Mouse (Mus musculus): ENCODE data around the gene Fscb. TPM values are rescaled to one million over a fixed set of nuclear protein-coding genes. Genes with fewer than 3 reads are reported as not detected.

Fscb gene
- polyA plus RNA-seq (2014; fragmentation: Nextera tagmentation; extraction: Ambion mirVana), result not detected in 2 replicates

DNA sequence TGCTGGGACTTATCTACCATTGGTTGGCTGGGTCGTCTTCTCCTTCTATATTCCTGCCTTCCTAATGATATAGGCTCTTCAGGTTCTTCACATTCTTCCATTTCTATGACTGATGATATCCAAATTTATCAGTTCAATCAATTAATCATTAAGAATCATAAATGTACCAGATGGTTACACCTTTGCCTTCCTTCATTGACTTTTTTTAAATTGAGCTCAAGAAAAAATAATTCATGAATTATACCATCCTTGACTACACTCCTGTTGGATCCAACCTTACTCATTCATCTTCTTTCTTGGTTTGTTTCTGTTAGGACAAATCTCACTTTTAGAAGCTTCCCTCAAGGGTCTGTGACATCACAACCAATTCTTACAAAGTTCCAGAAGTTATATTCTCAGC, at the start of gene Fscb:
Fscb (minus strand) TSS at position 101 of the 400 bp plus-strand sequence.
- Histone ChIP-seq H3K36me3 (ENCODE audit: control insufficient read depth, insufficient read depth, low read length) (no peaks in the 10 kb centered on the region), H3K4me1 (ENCODE audit: control insufficient read depth, insufficient read depth, low read length) (no peaks in the 10 kb centered on the region), H3K27me3 (replicated peaks; ENCODE audit: control insufficient read depth, insufficient read depth, low read length) (no peaks in the 10 kb centered on the region), H3K27ac (replicated peaks; ENCODE audit: low read depth, low read length) (no peak within 1 kb of the TSS), H3K9ac (ENCODE audit: low read depth, low read length) (no peak within 1 kb of the TSS), H3K4me3 (ENCODE audit: low read depth, low read length) (no peak within 1 kb of the TSS), H3K9me3 (ENCODE audit: control insufficient read depth, low read length) (no peaks in the 10 kb centered on the region), H3K4me2 (ENCODE audit: low read depth, low read length) (no peak within 1 kb of the TSS)
- WGBS, result 71% methylated on average over 1 of the region's 1 CpGs
- DNase-seq (ENCODE audit: low spot score) (no peak), ATAC-seq (ENCODE audit: low read depth) (no peak)

DNA sequence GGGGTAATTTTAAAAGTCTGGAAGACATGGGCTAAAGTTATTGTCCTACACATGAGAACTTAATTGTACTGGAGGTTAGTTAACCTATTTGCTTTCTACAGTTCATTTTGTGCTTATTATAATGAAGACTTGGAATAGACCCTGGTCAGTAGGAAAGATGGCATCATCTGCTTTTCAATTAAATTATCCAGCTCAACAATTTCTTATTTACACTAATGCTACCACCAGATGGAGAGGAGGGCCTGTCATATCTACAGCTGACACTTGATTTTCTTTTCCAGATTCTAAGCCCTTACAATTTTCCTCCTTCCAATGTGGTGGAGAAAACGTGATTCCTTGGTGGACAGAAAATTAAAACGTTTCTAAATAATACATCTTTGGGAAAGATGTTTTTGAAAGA, 42.3 kb upstream of the Fscb start:
- ATAC-seq (ENCODE audit: low read depth) (no peak), DNase-seq (ENCODE audit: low spot score) (no peak)
- Histone ChIP-seq H3K9me3 (ENCODE audit: control insufficient read depth, low read length) (no peaks in the 10 kb centered on the region), H3K4me1 (ENCODE audit: control insufficient read depth, insufficient read depth, low read length) (no peaks in the 10 kb centered on the region), H3K27me3 (replicated peaks; ENCODE audit: control insufficient read depth, insufficient read depth, low read length) (no peaks in the 10 kb centered on the region), H3K4me2 (ENCODE audit: low read depth, low read length) (no peak overlapping the region), H3K27ac (replicated peaks; ENCODE audit: low read depth, low read length) (no peak overlapping the region), H3K4me3 (ENCODE audit: low read depth, low read length) (no peak overlapping the region), H3K36me3 (ENCODE audit: control insufficient read depth, insufficient read depth, low read length) (no peaks in the 10 kb centered on the region), H3K9ac (ENCODE audit: low read depth, low read length) (no peak overlapping the region)
- 61% methylated on average over 2 of the region's 2 CpGs for WGBS

DNA sequence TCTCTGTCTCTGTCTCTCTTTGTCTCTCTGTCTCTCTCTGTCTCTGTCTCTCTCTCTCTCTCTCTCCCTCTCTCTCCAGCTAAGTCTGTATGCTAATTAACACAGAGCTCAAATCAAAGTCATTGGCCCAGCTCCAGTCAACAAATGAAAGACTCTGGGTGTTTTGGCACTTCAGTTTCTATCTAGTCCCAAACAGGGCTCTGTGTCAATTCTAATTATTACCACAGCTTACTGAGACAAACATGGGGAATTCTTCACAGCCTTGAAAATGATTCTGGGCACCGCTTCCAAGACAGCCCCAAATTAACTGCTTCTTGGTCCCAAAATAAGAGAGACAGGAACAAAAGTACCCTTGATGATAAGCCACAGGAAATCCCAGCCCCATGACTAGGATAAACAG, 38.9 kb upstream of the Fscb start:
- 55% methylated on average over 1 of the region's 1 CpGs for WGBS
- Histone ChIP-seq H3K4me2 (ENCODE audit: low read depth, low read length) (no peak overlapping the region), H3K4me1 (ENCODE audit: control insufficient read depth, insufficient read depth, low read length) (no peaks in the 10 kb centered on the region), H3K4me3 (ENCODE audit: low read depth, low read length) (no peak overlapping the region), H3K27me3 (replicated peaks; ENCODE audit: control insufficient read depth, insufficient read depth, low read length) (no peaks in the 10 kb centered on the region), H3K36me3 (ENCODE audit: control insufficient read depth, insufficient read depth, low read length) (no peaks in the 10 kb centered on the region), H3K9ac (ENCODE audit: low read depth, low read length) (no peak overlapping the region), H3K9me3 (ENCODE audit: control insufficient read depth, low read length) (no peaks in the 10 kb centered on the region), H3K27ac (replicated peaks; ENCODE audit: low read depth, low read length) (no peak overlapping the region)
- DNase-seq (ENCODE audit: low spot score) (no peak), ATAC-seq (ENCODE audit: low read depth) (no peak)

DNA sequence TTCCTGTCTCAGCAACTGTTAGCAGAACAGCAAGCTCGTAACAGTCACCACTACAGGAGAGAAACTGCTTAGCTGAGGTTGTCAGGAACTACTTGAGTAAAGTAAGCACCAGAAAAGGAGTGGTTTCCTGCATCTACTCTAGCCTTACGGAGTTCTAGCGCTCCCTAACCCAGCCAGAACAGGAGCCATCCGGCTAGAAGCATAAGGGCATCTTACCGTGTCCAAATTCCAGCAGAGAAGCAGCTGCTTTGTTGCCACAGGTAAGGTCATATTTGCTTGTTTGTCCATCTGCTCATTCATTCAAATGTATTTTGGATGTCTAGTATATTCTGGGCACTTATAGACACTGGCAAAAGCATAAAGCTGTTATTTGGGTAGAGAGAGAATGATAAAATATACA, 23.2 kb upstream of the Fscb start:
- Histone ChIP-seq H3K27me3 (replicated peaks; ENCODE audit: control insufficient read depth, insufficient read depth, low read length) (no peaks in the 10 kb centered on the region), H3K27ac (replicated peaks; ENCODE audit: low read depth, low read length) (no peak overlapping the region), H3K9ac (ENCODE audit: low read depth, low read length) (no peak overlapping the region), H3K9me3 (ENCODE audit: control insufficient read depth, low read length) (no peaks in the 10 kb centered on the region), H3K4me2 (ENCODE audit: low read depth, low read length) (no peak overlapping the region), H3K4me3 (ENCODE audit: low read depth, low read length) (no peak overlapping the region), H3K4me1 (ENCODE audit: control insufficient read depth, insufficient read depth, low read length) (no peaks in the 10 kb centered on the region), H3K36me3 (ENCODE audit: control insufficient read depth, insufficient read depth, low read length) (no peaks in the 10 kb centered on the region)
- no peak for DNase-seq (ENCODE audit: low spot score)
- ATAC-seq (ENCODE audit: low read depth), result no peak
- WGBS, result 76% methylated on average over 5 of the region's 5 CpGs

DNA sequence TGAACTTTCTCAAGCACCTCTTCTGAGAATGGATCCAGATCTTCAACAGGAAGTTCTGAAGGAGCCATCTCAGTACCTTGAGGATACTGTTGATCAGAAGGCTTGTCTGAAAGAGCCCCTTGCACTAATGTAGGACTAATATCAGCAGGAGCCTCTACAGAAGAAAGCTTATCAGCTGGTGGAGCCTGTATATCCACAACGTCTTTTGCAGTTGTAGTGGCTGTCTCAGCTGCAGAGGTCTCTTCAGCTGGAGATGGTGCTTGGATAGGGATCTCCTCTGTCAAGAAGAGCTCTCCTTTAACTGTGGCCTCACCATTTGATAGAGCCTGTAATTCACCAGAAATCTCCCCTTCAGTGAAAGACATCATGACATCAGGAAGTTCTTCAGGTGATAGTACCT, 875 bp downstream of the Fscb start:
- Histone ChIP-seq H3K9ac (ENCODE audit: low read depth, low read length) (no peak overlapping the region), H3K27me3 (replicated peaks; ENCODE audit: control insufficient read depth, insufficient read depth, low read length) (no peaks in the 10 kb centered on the region), H3K4me1 (ENCODE audit: control insufficient read depth, insufficient read depth, low read length) (no peaks in the 10 kb centered on the region), H3K9me3 (ENCODE audit: control insufficient read depth, low read length) (no peaks in the 10 kb centered on the region), H3K27ac (replicated peaks; ENCODE audit: low read depth, low read length) (no peak overlapping the region), H3K4me3 (ENCODE audit: low read depth, low read length) (no peak overlapping the region), H3K4me2 (ENCODE audit: low read depth, low read length) (no peak overlapping the region), H3K36me3 (ENCODE audit: control insufficient read depth, insufficient read depth, low read length) (no peaks in the 10 kb centered on the region)
- ATAC-seq (ENCODE audit: low read depth) (no peak), DNase-seq (ENCODE audit: low spot score) (no peak)
- 90% methylated on average over 1 of the region's 1 CpGs for WGBS

DNA sequence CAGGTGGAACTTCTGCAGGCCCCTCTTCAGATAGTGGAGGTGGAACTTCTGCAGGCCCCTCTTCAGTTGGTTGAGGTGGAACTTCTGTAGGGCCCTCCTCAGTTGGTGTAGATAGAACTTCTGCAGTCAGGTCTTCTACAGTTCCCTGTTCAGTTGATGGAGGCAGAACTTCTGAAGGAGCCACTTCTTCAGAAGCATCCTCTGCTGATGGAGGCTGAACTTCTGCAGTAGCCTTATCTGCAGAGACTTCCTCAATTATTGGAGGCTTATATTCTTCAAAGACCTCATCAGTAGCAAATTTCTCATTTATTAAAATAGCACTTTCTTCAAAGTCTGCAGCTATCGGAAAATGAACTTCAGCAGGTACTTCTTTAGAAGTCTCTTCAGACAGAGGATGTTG, 1.4 kb downstream of the Fscb start:
- no peak overlapping the region for H3K4me3 ChIP-seq (ENCODE audit: low read depth, low read length)
- WGBS, result 80% methylated on average over 1 of the region's 1 CpGs
- H3K9me3 ChIP-seq (ENCODE audit: control insufficient read depth, low read length), result no peaks in the 10 kb centered on the region
- no peak overlapping the region for H3K9ac ChIP-seq (ENCODE audit: low read depth, low read length)
- H3K4me2 ChIP-seq (ENCODE audit: low read depth, low read length), result no peak overlapping the region
- DNase-seq (ENCODE audit: low spot score), result no peak
- H3K4me1 ChIP-seq (ENCODE audit: control insufficient read depth, insufficient read depth, low read length), result no peaks in the 10 kb centered on the region
- no peak overlapping the region for H3K27ac ChIP-seq (replicated peaks; ENCODE audit: low read depth, low read length)
- ATAC-seq (ENCODE audit: low read depth), result no peak
- no peaks in the 10 kb centered on the region for H3K27me3 ChIP-seq (replicated peaks; ENCODE audit: control insufficient read depth, insufficient read depth, low read length)
- no peaks in the 10 kb centered on the region for H3K36me3 ChIP-seq (ENCODE audit: control insufficient read depth, insufficient read depth, low read length)

DNA sequence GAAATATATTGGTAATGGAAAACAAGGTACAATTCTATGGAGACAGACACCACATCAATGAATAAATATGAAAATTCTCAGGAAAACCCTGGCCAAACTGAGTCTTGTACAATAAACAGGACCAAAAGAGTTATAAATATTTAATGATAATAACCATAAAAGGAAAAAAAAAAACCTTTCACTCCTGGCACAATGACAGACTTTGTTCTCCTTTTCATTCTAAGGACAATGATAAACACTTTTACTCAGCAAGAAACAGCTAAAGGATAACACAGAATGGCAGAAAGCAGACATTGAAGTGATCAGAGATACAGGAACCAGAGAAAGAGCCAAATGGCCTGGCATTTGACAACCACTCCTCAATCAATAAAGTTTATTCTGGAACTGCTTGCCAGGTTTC, 19.3 kb downstream of the Fscb start:
- H3K9me3 ChIP-seq (ENCODE audit: control insufficient read depth, low read length), result no peaks in the 10 kb centered on the region
- DNase-seq (ENCODE audit: low spot score), result no peak
- H3K4me1 ChIP-seq (ENCODE audit: control insufficient read depth, insufficient read depth, low read length), result no peaks in the 10 kb centered on the region
- H3K27me3 ChIP-seq (replicated peaks; ENCODE audit: control insufficient read depth, insufficient read depth, low read length), result no peaks in the 10 kb centered on the region
- H3K27ac ChIP-seq (replicated peaks; ENCODE audit: low read depth, low read length), result no peak overlapping the region
- no peak overlapping the region for H3K4me3 ChIP-seq (ENCODE audit: low read depth, low read length)
- no peak overlapping the region for H3K4me2 ChIP-seq (ENCODE audit: low read depth, low read length)
- ATAC-seq (ENCODE audit: low read depth), result no peak
- H3K9ac ChIP-seq (ENCODE audit: low read depth, low read length), result no peak overlapping the region
- H3K36me3 ChIP-seq (ENCODE audit: control insufficient read depth, insufficient read depth, low read length), result no peaks in the 10 kb centered on the region

DNA sequence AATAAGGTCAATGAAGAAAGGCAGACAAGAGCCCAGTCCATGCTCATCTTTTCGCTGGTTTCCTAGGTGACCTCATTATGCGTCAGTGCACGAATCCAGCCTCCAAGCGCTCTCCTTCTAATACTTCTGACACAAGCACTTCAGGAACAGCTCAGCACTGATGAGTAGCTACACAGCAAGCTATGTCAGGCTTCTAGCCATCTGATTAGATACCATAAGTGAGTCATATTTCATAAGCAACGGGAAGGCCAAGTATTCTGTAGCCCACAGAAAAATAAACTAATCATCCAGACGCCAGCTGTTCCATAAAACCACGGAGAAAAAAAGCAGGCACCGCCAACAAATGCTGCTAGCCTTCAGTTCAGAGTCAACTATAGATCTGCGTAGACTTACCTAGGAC, 24.6 kb downstream of the Fscb start:
- Histone ChIP-seq H3K4me2 (ENCODE audit: low read depth, low read length) (no peak overlapping the region), H3K27me3 (replicated peaks; ENCODE audit: control insufficient read depth, insufficient read depth, low read length) (no peaks in the 10 kb centered on the region), H3K4me3 (ENCODE audit: low read depth, low read length) (no peak overlapping the region), H3K9me3 (ENCODE audit: control insufficient read depth, low read length) (no peaks in the 10 kb centered on the region), H3K4me1 (ENCODE audit: control insufficient read depth, insufficient read depth, low read length) (no peaks in the 10 kb centered on the region), H3K27ac (replicated peaks; ENCODE audit: low read depth, low read length) (no peak overlapping the region), H3K9ac (ENCODE audit: low read depth, low read length) (no peak overlapping the region), H3K36me3 (ENCODE audit: control insufficient read depth, insufficient read depth, low read length) (no peaks in the 10 kb centered on the region)
- ATAC-seq (ENCODE audit: low read depth) (no peak), DNase-seq (ENCODE audit: low spot score) (peak; percentile 17)
- WGBS, result 66% methylated on average over 9 of the region's 9 CpGs

DNA sequence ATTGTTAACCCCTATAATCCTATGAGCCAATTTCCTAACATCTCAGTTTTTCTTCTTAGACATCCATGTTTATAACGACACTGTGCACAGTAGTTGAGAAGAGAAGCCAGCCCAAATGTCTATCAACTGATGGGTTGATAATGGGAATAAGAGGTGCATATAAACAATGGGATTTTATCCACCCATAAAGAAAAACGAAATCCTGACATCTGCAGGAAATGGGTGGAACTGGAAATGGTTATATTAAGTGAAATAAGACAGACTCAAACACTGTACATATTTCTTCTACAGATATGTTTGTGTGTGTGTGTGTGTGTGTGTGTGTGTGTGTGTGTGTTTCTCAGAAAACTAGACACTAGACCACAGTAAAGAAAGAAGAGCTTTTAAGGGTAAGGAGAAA, 37.8 kb downstream of the Fscb start:
- no peak for ATAC-seq (ENCODE audit: low read depth)
- Histone ChIP-seq H3K9ac (ENCODE audit: low read depth, low read length) (no peak overlapping the region), H3K27ac (replicated peaks; ENCODE audit: low read depth, low read length) (no peak overlapping the region), H3K4me1 (ENCODE audit: control insufficient read depth, insufficient read depth, low read length) (no peaks in the 10 kb centered on the region), H3K4me2 (ENCODE audit: low read depth, low read length) (no peak overlapping the region), H3K9me3 (ENCODE audit: control insufficient read depth, low read length) (no peaks in the 10 kb centered on the region), H3K36me3 (ENCODE audit: control insufficient read depth, insufficient read depth, low read length) (no peaks in the 10 kb centered on the region), H3K27me3 (replicated peaks; ENCODE audit: control insufficient read depth, insufficient read depth, low read length) (no peaks in the 10 kb centered on the region), H3K4me3 (ENCODE audit: low read depth, low read length) (no peak overlapping the region)
- DNase-seq (ENCODE audit: low spot score), result no peak
- 50% methylated on average over 2 of the region's 2 CpGs for WGBS
